Comparison of ENCODE assay signal across 21 mouse cellular contexts in the genomic region with DNA sequence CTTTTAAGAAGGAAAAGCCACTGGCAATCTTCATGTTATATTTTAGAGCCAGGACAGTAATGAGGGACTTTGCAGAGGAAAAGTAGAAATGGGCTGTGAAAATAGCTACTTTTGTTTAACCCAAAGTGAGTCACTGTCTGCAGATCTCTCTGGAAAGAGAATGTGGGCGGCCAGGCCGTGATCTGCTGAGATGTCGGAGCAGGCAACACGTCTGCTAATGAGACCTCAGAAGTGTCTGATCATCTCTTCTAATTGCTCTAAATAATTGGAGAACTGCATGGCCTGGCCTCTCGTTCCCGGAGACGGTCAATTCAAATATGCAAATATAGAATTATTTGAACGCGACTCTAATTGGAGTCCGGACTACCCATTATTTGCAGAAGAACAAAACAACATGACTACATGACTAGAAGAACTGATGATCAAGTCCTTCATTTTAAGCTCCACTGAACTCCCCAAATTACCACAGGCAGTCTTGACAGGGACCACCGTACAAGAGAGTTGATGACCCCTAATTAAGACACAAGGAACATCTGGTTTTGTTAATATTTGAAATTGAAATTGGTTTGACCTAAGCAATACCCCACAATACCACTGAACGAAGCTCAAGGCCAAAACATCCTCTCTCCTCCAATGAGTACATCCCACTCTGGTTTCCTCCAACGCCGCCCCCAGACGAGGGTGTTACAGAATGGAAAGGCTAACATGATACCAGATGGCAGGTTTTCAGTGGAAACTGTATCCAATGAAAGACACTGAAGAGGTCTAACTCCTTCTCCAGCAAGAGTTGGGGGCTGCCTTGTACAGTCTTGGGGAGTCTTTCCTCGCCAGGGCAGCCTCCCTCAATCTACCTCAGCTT.
DNase-seq lines count a peak whose midpoint lies in the region; ATAC-seq lines count a peak whose summit lies in the region.
"Had no signal": no experiment of that assay in that cellular context is flagged by ENCODE, and none has a peak within 500 bp of the region (broad histone marks: within the 10 kb centered on the region; RNA-seq: fewer than 3 reads in every experiment).

No protein-coding gene starts in this region.

- 52% methylated on average over 16 of the region's 16 CpGs for WGBS in forebrain, embryonic 12.5 days
- 32% methylated on average over 16 of the region's 16 CpGs for WGBS in forebrain, embryonic 16.5 days
- 83% methylated on average over 16 of the region's 16 CpGs for WGBS in hindbrain, embryonic 12.5 days

- H3K27me3 ChIP-seq in forebrain, embryonic 12.5 days = 0 out of 2 replicates have a peak, but pooled peaks cover 4% of the 10 kb centered on the region
- H3K27me3 ChIP-seq in forebrain, embryonic 16.5 days (replicated peaks; ENCODE audit: control insufficient read depth, insufficient read depth, low read length) = no peaks in the 10 kb centered on the region
- no peaks in the 10 kb centered on the region for H3K27me3 ChIP-seq in hindbrain, embryonic 12.5 days
- H3K27me3 ChIP-seq: midbrain, embryonic 12.5 days; neural tube, embryonic 13.5 days had no signal

- no peaks in the 10 kb centered on the region for H3K36me3 ChIP-seq in forebrain, embryonic 12.5 days (replicated peaks)
- H3K36me3 ChIP-seq in forebrain, embryonic 16.5 days (ENCODE audit: control insufficient read depth, insufficient read depth) = no peaks in the 10 kb centered on the region
- no peaks in the 10 kb centered on the region for H3K36me3 ChIP-seq in hindbrain, embryonic 12.5 days
- H3K36me3 ChIP-seq: liver, embryonic 12.5 days; midbrain, embryonic 12.5 days; neural tube, embryonic 13.5 days had no signal

- peak; percentile 65; the same call in 1 of the 2 replicates for ATAC-seq in forebrain, embryonic 12.5 days (ENCODE audit: low FRiP score)
- ATAC-seq in forebrain, embryonic 16.5 days = no peak
- no peak for ATAC-seq in hindbrain, embryonic 12.5 days (ENCODE audit: low FRiP score)
- ATAC-seq: inflammation-experienced regulatory T-cells, adult 6 months; liver, embryonic 12.5 days had no signal

- H3K4me3 ChIP-seq in forebrain, embryonic 12.5 days (replicated peaks) = no peak overlapping the region
- H3K4me3 ChIP-seq in forebrain, embryonic 16.5 days (replicated peaks; ENCODE audit: low read length) = no peak overlapping the region
- no peak overlapping the region for H3K4me3 ChIP-seq in hindbrain, embryonic 12.5 days
- H3K4me3 ChIP-seq: liver, embryonic 12.5 days; midbrain, embryonic 12.5 days; neural tube, embryonic 13.5 days had no signal

- no peaks in the 10 kb centered on the region for H3K4me1 ChIP-seq in forebrain, embryonic 12.5 days
- H3K4me1 ChIP-seq in forebrain, embryonic 16.5 days (replicated peaks; ENCODE audit: control insufficient read depth, insufficient read depth, low read length) = no peaks in the 10 kb centered on the region
- no peaks in the 10 kb centered on the region for H3K4me1 ChIP-seq in hindbrain, embryonic 12.5 days
- H3K4me1 ChIP-seq: liver, embryonic 12.5 days; midbrain, embryonic 12.5 days; neural tube, embryonic 13.5 days had no signal

- H3K9ac ChIP-seq in forebrain, embryonic 12.5 days = no peak overlapping the region
- H3K9ac ChIP-seq in forebrain, embryonic 16.5 days (replicated peaks; ENCODE audit: low read depth, low read length) = no peak overlapping the region
- H3K9ac ChIP-seq in hindbrain, embryonic 12.5 days = no peak overlapping the region
- H3K9ac ChIP-seq: liver, embryonic 12.5 days; lung, embryonic 14.5 days; midbrain, embryonic 12.5 days; neural tube, embryonic 13.5 days had no signal

- H3K4me2 ChIP-seq in forebrain, embryonic 12.5 days = no peak overlapping the region
- no peak overlapping the region for H3K4me2 ChIP-seq in forebrain, embryonic 16.5 days (ENCODE audit: low read length)
- no peak overlapping the region for H3K4me2 ChIP-seq in hindbrain, embryonic 12.5 days (replicated peaks)
- H3K4me2 ChIP-seq: liver, embryonic 12.5 days; lung, embryonic 14.5 days; midbrain, embryonic 12.5 days; neural tube, embryonic 13.5 days had no signal

- intact Hi-C loops in left cerebral cortex, postnatal 36 days (cut with DNase I) = no loop called here

- H3K27ac ChIP-seq in forebrain, embryonic 12.5 days = no peak overlapping the region
- H3K27ac ChIP-seq in forebrain, embryonic 16.5 days (ENCODE audit: low read length) = no peak overlapping the region
- H3K27ac ChIP-seq in hindbrain, embryonic 12.5 days = no peak overlapping the region
- H3K27ac ChIP-seq: liver, embryonic 12.5 days; macrophage; midbrain, embryonic 12.5 days; neural tube, embryonic 13.5 days had no signal

- DNase-seq in right cerebral cortex, postnatal 25 days = peak; percentile 16
- no peak for DNase-seq in right cerebral cortex, postnatal 4 days
- peak; percentile 24 to 25 for DNase-seq in left cerebral cortex, postnatal 36 days (ENCODE audit: low spot score in 2 of 2)
- no peak for DNase-seq in spleen, postnatal 10 days (ENCODE audit: low spot score in 2 of 2)
- no peak for DNase-seq in gastrocnemius, postnatal 25 days
- DNase-seq: B cell, adult 2 months; cerebellum, adult 11 months; cerebellum, postnatal 36 days; gastrocnemius, postnatal 10 days; kidney, adult 8-10 months; kidney, postnatal 25 days; lung, embryonic 14.5 days; thymus, postnatal 4 days had no signal

- H3K9me3 ChIP-seq in forebrain, embryonic 12.5 days = no peaks in the 10 kb centered on the region
- no peaks in the 10 kb centered on the region for H3K9me3 ChIP-seq in forebrain, embryonic 16.5 days (ENCODE audit: control insufficient read depth, low read length)
- H3K9me3 ChIP-seq in hindbrain, embryonic 12.5 days (replicated peaks) = no peaks in the 10 kb centered on the region
- H3K9me3 ChIP-seq: liver, embryonic 12.5 days; midbrain, embryonic 12.5 days; neural tube, embryonic 13.5 days had no signal

Comparison
In these comparisons a context has a peak if more than half of its experiments do, and no peak if none do; other contexts are left out.
1. DNase-seq: peak in right cerebral cortex, postnatal 25 days (single experiment) and left cerebral cortex, postnatal 36 days (2 of 2); none in right cerebral cortex, postnatal 4 days (single experiment), spleen, postnatal 10 days (0 of 2) and gastrocnemius, postnatal 25 days (single experiment).